Mouse (Mus musculus) c-Kit-negative CD71-positive TER-119-positive erythroid progenitor cells, embryonic 14.5 days (primary cell): ENCODE data around the gene Lin7a.

Experiments
- DNase-seq: peaks from one replicate; pipeline ENCODE4 v3.0.0-alpha.2; 2013; ENCODE audit warnings: low read depth, low spot score

Lin7a gene

GRCm38 (mm10) chr10:107449496-107450330, 178.2 kb downstream of the Lin7a start:
- DNase-seq = no peak

GRCm38 (mm10) chr10:107467819-107468218, 196.3 kb downstream of the Lin7a start:
- no peak for DNase-seq
